Mouse (Mus musculus) MEL (cell line): ENCODE data around the gene AU041133. TPM values are rescaled to one million over a fixed set of nuclear protein-coding genes. Genes with fewer than 3 reads are reported as not detected.

Source experiments
- DNase-seq: peaks from one replicate; pipeline ENCODE4 v3.0.0; 2011; ENCODE audit warnings: low read depth, low spot score
- H3K27ac ChIP-seq: 2 replicates; pipeline ENCODE4 v1.5.1; 2012; ENCODE audit warnings: low read depth, mild to moderate bottlenecking, control low read depth, low read length, moderate library complexity; ENCODE audit not compliant: control insufficient read depth
- H3K27me3 ChIP-seq, 2 experiments: fragments of 150-350 bp in 1 of 2; sonication (generic) in 1 of 2; 2 replicates each; pipeline ENCODE4 v1.6.1; 2012; ENCODE audit warnings: low read length in 2 of 2, mild to moderate bottlenecking in 2 of 2, improper control_type of control experiment in 1 of 2, moderate library complexity in 1 of 2; ENCODE audit not compliant: insufficient read depth in 2 of 2, control insufficient read depth in 1 of 2
- H3K36me3 ChIP-seq, 2 experiments: 2 replicates each; pipeline ENCODE4 v1.6.1; 2012 to 2014; ENCODE audit warnings: low read length in 2 of 2, improper control_type of control experiment in 1 of 2, inconsistent platforms in 1 of 2, mild to moderate bottlenecking in 1 of 2; ENCODE audit not compliant: insufficient read depth in 2 of 2, control insufficient read depth in 1 of 2
- H3K4me1 ChIP-seq, 2 experiments: fragments of 150-350 bp in 1 of 2; sonication (generic) in 1 of 2; 2 replicates each; pipeline ENCODE4 v1.6.1; 2012; ENCODE audit warnings: low read length in 2 of 2, improper control_type of control experiment in 1 of 2, mild to moderate bottlenecking in 1 of 2; ENCODE audit not compliant: insufficient read depth in 2 of 2, control insufficient read depth in 1 of 2
- H3K4me3 ChIP-seq, 2 experiments: fragments of 150-350 bp in 1 of 2; sonication (generic) in 1 of 2; 2 replicates each; pipeline ENCODE4 v1.5.1; 2012; ENCODE audit warnings: low read depth in 2 of 2, low read length in 2 of 2, mild to moderate bottlenecking in 2 of 2, moderate library complexity in 2 of 2, control low read depth in 1 of 2, improper control_type of control experiment in 1 of 2; ENCODE audit not compliant: control insufficient read depth in 1 of 2, insufficient read depth in 1 of 2
- H3K79me2 ChIP-seq: 2 replicates; pipeline ENCODE4 v1.6.1; 2012; ENCODE audit warnings: mild to moderate bottlenecking, low read length, moderate library complexity; ENCODE audit not compliant: control insufficient read depth, poor library complexity, insufficient read depth
- H3K9ac ChIP-seq: 2 replicates; pipeline ENCODE4 v1.6.1; 2012; ENCODE audit warnings: low read depth, mild to moderate bottlenecking, control low read depth, low read length, moderate library complexity; ENCODE audit not compliant: control insufficient read depth, poor library complexity, severe bottlenecking
- H3K9me3 ChIP-seq: fragments of 150-350 bp; sonication (generic); replicated peaks from 2 replicates; pipeline ENCODE4 v1.6.1; 2012; ENCODE audit warnings: mild to moderate bottlenecking, low read length, improper control_type of control experiment, moderate library complexity; ENCODE audit not compliant: insufficient read depth
- CTCF ChIP-seq, 3 experiments: IDR thresholded peaks in 2 of 3; conservative IDR thresholded peaks in 1 of 3; 2 replicates each; pipeline ENCODE4 v1.5.1; 2011 to 2012; ENCODE audit warnings: low read length in 3 of 3, low read depth in 2 of 3, mild to moderate bottlenecking in 2 of 3, improper control_type of control experiment in 1 of 3, inconsistent platforms in 1 of 3, mixed read lengths in 1 of 3, moderate library complexity in 1 of 3; ENCODE audit not compliant: control insufficient read depth in 1 of 3, insufficient read depth in 1 of 3, poor library complexity in 1 of 3, severe bottlenecking in 1 of 3
- ELF1 ChIP-seq: IDR thresholded peaks from 2 replicates; pipeline ENCODE4 v1.6.1; 2014; ENCODE audit warnings: low read depth, mild to moderate bottlenecking, inconsistent platforms, low read length, improper control_type of control experiment, moderate library complexity
- EP300 ChIP-seq, 2 experiments: IDR thresholded peaks; 2 replicates each; pipeline ENCODE4 v1.6.1; 2011; ENCODE audit warnings: improper control_type of control experiment in 2 of 2, low read length in 2 of 2, low read depth in 1 of 2, mild to moderate bottlenecking in 1 of 2
- GABPA ChIP-seq: IDR thresholded peaks from 2 replicates; pipeline ENCODE4 v1.6.1; 2012; ENCODE audit warnings: low read depth, mild to moderate bottlenecking, inconsistent platforms, low read length, improper control_type of control experiment, moderate library complexity
- GATA1 ChIP-seq: IDR thresholded peaks from 2 replicates; pipeline ENCODE4 v1.6.1; 2011; ENCODE audit warnings: low read depth, low read length, improper control_type of control experiment
- HCFC1 ChIP-seq: IDR thresholded peaks from 2 replicates; pipeline ENCODE4 v1.6.1; 2012; ENCODE audit warnings: low read depth, mild to moderate bottlenecking, inconsistent platforms, low read length, improper control_type of control experiment, moderate library complexity
- MAFK ChIP-seq: IDR thresholded peaks from 2 replicates; pipeline ENCODE4 v1.6.1; 2011; ENCODE audit warnings: low read depth, mild to moderate bottlenecking, low read length, improper control_type of control experiment, borderline replicate concordance
- MXI1 ChIP-seq: IDR thresholded peaks from 2 replicates; pipeline ENCODE4 v1.6.1; 2011; ENCODE audit warnings: mild to moderate bottlenecking, low read depth, low read length, improper control_type of control experiment
- MYC ChIP-seq: IDR thresholded peaks from 2 replicates; pipeline ENCODE4 v1.6.1; 2011; ENCODE audit warnings: low read depth, mild to moderate bottlenecking, low read length, improper control_type of control experiment, moderate library complexity
- POLR2AphosphoS2 ChIP-seq: IDR thresholded peaks from 2 replicates; pipeline ENCODE4 v1.6.1; 2011; ENCODE audit warnings: low read length, improper control_type of control experiment
- RAD21 ChIP-seq: IDR thresholded peaks from 2 replicates; pipeline ENCODE4 v1.6.1; 2011; ENCODE audit warnings: mild to moderate bottlenecking, low read depth, low read length, improper control_type of control experiment
- SMC3 ChIP-seq: IDR thresholded peaks from 2 replicates; pipeline ENCODE4 v1.6.1; 2011; ENCODE audit warnings: low read depth, low read length, improper control_type of control experiment
- TBP ChIP-seq: IDR thresholded peaks from 2 replicates; pipeline ENCODE4 v1.8.0; 2011; ENCODE audit warnings: low read depth, low read length, improper control_type of control experiment
- UBTF ChIP-seq: IDR thresholded peaks from 2 replicates; pipeline ENCODE4 v1.6.1; 2012; ENCODE audit warnings: low read depth, mild to moderate bottlenecking, inconsistent platforms, low read length, improper control_type of control experiment, moderate library complexity, borderline replicate concordance; ENCODE audit not compliant: insufficient read depth
- USF1 ChIP-seq: IDR thresholded peaks from 2 replicates; pipeline ENCODE4 v1.6.1; 2014; ENCODE audit warnings: low read depth, mild to moderate bottlenecking, inconsistent platforms, low read length, improper control_type of control experiment, moderate library complexity
- USF2 ChIP-seq, 2 experiments: IDR thresholded peaks; 2 replicates each; pipeline ENCODE4 v1.6.1; 2011 to 2012; ENCODE audit warnings: improper control_type of control experiment in 2 of 2, low read length in 2 of 2, borderline replicate concordance in 1 of 2, inconsistent platforms in 1 of 2, low read depth in 1 of 2, mild to moderate bottlenecking in 1 of 2; ENCODE audit not compliant: insufficient read depth in 1 of 2
- ZC3H11A ChIP-seq: IDR thresholded peaks from 2 replicates; pipeline ENCODE4 v1.6.1; 2012; ENCODE audit warnings: low read depth, mild to moderate bottlenecking, inconsistent platforms, low read length, improper control_type of control experiment
- ZKSCAN1 ChIP-seq: IDR thresholded peaks from 2 replicates; pipeline ENCODE4 v1.6.1; 2012; ENCODE audit warnings: low read depth, mild to moderate bottlenecking, inconsistent platforms, low read length, improper control_type of control experiment, moderate library complexity
- polyA plus RNA-seq, 2 experiments: library from polyadenylated mRNA; stranded (reverse) in 1 of 2; unstranded in 1 of 2; fragments of >175 nt in 1 of 2; fragments of >200 nt in 1 of 2; gene quantifications; 2 replicates each; pipeline versions ENCODE4 v1.2.1 to v1.2.4; 2012; ENCODE audit warnings: low replicate concordance in 2 of 2, low read depth in 1 of 2; ENCODE audit not compliant: insufficient read length in 2 of 2, insufficient read depth in 1 of 2, missing spikeins in 1 of 2
- total RNA-seq: library from RNA; depleted of rRNA; stranded (reverse); fragments of 300-350 nt; gene quantifications from 2 replicates; pipeline ENCODE4 v1.2.3, GENCODE M21; 2012

AU041133 gene
- total and polyA plus RNA-seq, 3 experiments = 0.86 to 2.3 TPM; not detected in 1

- Histone ChIP-seq H3K27ac (no peak overlapping the region), H3K9me3 (no peaks in the 10 kb centered on the region), H3K79me2 (no peaks in the 10 kb centered on the region), H3K36me3 (no peaks in the 10 kb centered on the region), H3K27me3 (no peaks in the 10 kb centered on the region; a peak in 1 of 4 replicates), H3K4me1 (0 out of 4 replicates have a peak, but pooled peaks cover 0 to 4% of the 10 kb centered on the region in 2 experiments), H3K9ac (no peak overlapping the region), H3K4me3 (no peak overlapping the region)
- no peak for TF ChIP-seq TBP
- DNase-seq = no peak
Measured at GRCm38 (mm10) chr10:82169776-82170175, 42.0 kb downstream of the AU041133 start.

DNA sequence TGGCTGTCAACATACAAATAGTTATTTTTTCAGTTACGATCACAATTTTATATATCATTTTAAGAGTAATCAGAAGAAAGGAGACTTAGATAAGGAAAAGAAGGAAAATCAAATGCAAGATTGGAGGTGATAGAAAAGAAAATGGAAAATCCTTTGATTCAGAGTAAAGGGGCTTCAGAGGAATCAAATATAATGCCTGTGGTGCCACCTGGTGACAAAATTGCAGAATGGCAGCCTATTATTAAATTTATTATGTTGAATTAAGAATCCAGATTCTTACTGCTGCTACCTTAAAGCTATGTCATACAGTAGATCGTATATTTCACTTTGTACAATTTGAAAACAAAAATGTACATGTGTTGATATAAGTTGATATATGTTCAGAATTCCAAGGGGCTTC, 43.0 kb downstream of the AU041133 start:
- DNase-seq = peak; percentile 61
- Histone ChIP-seq H3K36me3 (no peaks in the 10 kb centered on the region), H3K4me1 (0 out of 4 replicates have a peak, but pooled peaks cover 0 to 4% of the 10 kb centered on the region in 2 experiments), H3K9me3 (no peaks in the 10 kb centered on the region), H3K9ac (no peak overlapping the region), H3K79me2 (no peaks in the 10 kb centered on the region), H3K27ac (no peak overlapping the region), H3K27me3 (no peaks in the 10 kb centered on the region), H3K4me3 (no peak overlapping the region)
- no peak for TF ChIP-seq MXI1
- no peak for TF ChIP-seq TBP
- no peak for TF ChIP-seq MAFK
- no peak for TF ChIP-seq EP300 (IDR thresholded peaks at IDR 0.05; ENCODE audit: low read depth in 1 of 2, low read length in 2 of 2)
- peak; percentile 35 to 84 (median 40) for TF ChIP-seq CTCF (IDR thresholded peaks at IDR 0.05 in 2 of 3, conservative IDR thresholded peaks at IDR 0.05 in 1 of 3; ENCODE audit: control insufficient read depth in 1 of 3, insufficient read depth in 1 of 3, low read depth in 2 of 3, low read length in 3 of 3, poor library complexity in 1 of 3, severe bottlenecking in 1 of 3)
- no peak for TF ChIP-seq ELF1
- no peak for TF ChIP-seq HCFC1
- TF ChIP-seq USF2 (IDR thresholded peaks at IDR 0.05; ENCODE audit: borderline replicate concordance in 1 of 2, insufficient read depth in 1 of 2, low read depth in 1 of 2, low read length in 2 of 2) = no peak
- no peak for TF ChIP-seq GABPA
- TF ChIP-seq GATA1 = no peak
- TF ChIP-seq UBTF = no peak
- no peak for TF ChIP-seq ZKSCAN1
- TF ChIP-seq MYC = no peak
- peak; percentile 88 for TF ChIP-seq ZC3H11A
- TF ChIP-seq POLR2AphosphoS2 = no peak
- no peak for TF ChIP-seq USF1
- peak; percentile 97 for TF ChIP-seq RAD21
- TF ChIP-seq SMC3 = peak; percentile 85
